Mouse (Mus musculus) cerebellum, adult 2 months (tissue): Measurements from ENCODE around the gene Vangl1.

ENCODE experiments used
- CTCF ChIP-seq: fragments of 200-500 bp; IDR thresholded peaks from 2 replicates; pipeline ENCODE4 v1.5.1; 2011; ENCODE audit warnings: low read depth, mild to moderate bottlenecking, control low read depth, low read length, moderate library complexity, borderline replicate concordance; ENCODE audit not compliant: insufficient read depth
- POLR2A ChIP-seq: fragments of 200-500 bp; IDR thresholded peaks from 2 replicates; pipeline ENCODE4 v1.6.1; 2011; ENCODE audit warnings: low read length, control low read depth, borderline replicate concordance; ENCODE audit not compliant: insufficient read depth

GRCm38 (mm10) chr3:102152471-102152870 lies 52.0 kb downstream of the Vangl1 start:
- TF ChIP-seq CTCF (no peak), POLR2A (no peak)
